ENCODE assay signal across 27 mouse cellular contexts in genomic region chr10:4475431-4475830, GRCm38 (mm10). TPM values are rescaled to one million over a fixed set of nuclear protein-coding genes. Genes with fewer than 3 reads are reported as not detected.
DNase-seq lines count a peak whose midpoint lies in the region; TF ChIP-seq lines count a peak whose summit lies in the region.
"Had no signal": no experiment of that assay in that cellular context is flagged by ENCODE, and none has a peak within 500 bp of the region (broad histone marks: within the 10 kb centered on the region; RNA-seq: fewer than 3 reads in every experiment).

No protein-coding gene starts in this region.

- peak; percentile 4 for DNase-seq in heart, adult 11 months
- DNase-seq in heart, embryonic 10.5 days (ENCODE audit: low spot score) = no peak
- DNase-seq in 416B (ENCODE audit: low read depth) (peak; percentile 31), CH12.LX (ENCODE audit: extremely low read depth) (no peak), liver (no peak)
- peak; percentile 52 for DNase-seq in gonadal fat pad, adult 2 months (ENCODE audit: low read depth)
- DNase-seq: adrenal gland, postnatal 10 days; cerebellum, adult 11-12 months; cerebellum, adult 8-10 months; cerebellum, postnatal 10 days; cerebellum, postnatal 36 days; forebrain, postnatal 0 days; gastrocnemius, adult 2 months; gastrocnemius, postnatal 14 days; heart, adult 2 months; kidney, adult 2 months had no signal

- no peak overlapping the region for H3K27ac ChIP-seq in heart, embryonic 10.5 days
- no peak overlapping the region for H3K27ac ChIP-seq in CH12.LX (ENCODE audit: insufficient read depth, low read depth)
- H3K27ac ChIP-seq: gastrocnemius, adult 2 months; heart, adult 2 months; hindbrain, embryonic 12.5 days; hindbrain, postnatal 0 days had no signal

- no peak overlapping the region for H3K4me3 ChIP-seq in heart, embryonic 10.5 days
- H3K4me3 ChIP-seq in CH12.LX (replicated peaks in 1 of 3; ENCODE audit: low read depth in 2 of 3, low read length in 2 of 3, poor library complexity in 1 of 3) = no peak overlapping the region
- H3K4me3 ChIP-seq: gastrocnemius, adult 2 months; heart, adult 2 months; hindbrain, embryonic 12.5 days had no signal

- TF ChIP-seq RAD21 in CH12.LX (IDR thresholded peaks at IDR 0.05; ENCODE audit: low read depth, low read length) = no peak

- H3K4me1 ChIP-seq in heart, embryonic 10.5 days = peaks cover 6% of the 10 kb centered on the region
- H3K4me1 ChIP-seq in CH12.LX (ENCODE audit: control insufficient read depth in 1 of 2, insufficient read depth in 2 of 2) = no peaks in the 10 kb centered on the region
- H3K4me1 ChIP-seq: hindbrain, embryonic 12.5 days had no signal

- H3K4me2 ChIP-seq in CH12.LX (ENCODE audit: insufficient read depth, low read depth, poor library complexity, severe bottlenecking) = 0 out of 2 replicates have a peak overlapping the region, but pooled peaks have one; percentile 0
- H3K4me2 ChIP-seq: heart, embryonic 11.5 days; hindbrain, embryonic 12.5 days had no signal

- WGBS in heart, embryonic 10.5 days = 95% methylated on average over 3 of the region's 3 CpGs

- dilution Hi-C loops in CH12.LX (cut with MboI; ENCODE audit: extremely low pct_ligation_motif_present, extremely low pct_unique_long_range_greater_than_20kb, low sequenced_read_pairs) = no loop called here

- no peak for TF ChIP-seq EP300 in CH12.LX (IDR thresholded peaks at IDR 0.05; ENCODE audit: low read length)

- no peak for TF ChIP-seq POLR2A in CH12.LX (IDR thresholded peaks at IDR 0.05; ENCODE audit: low read depth, low read length)

- no peaks in the 10 kb centered on the region for H3K36me3 ChIP-seq in heart, embryonic 10.5 days
- no peaks in the 10 kb centered on the region for H3K36me3 ChIP-seq in CH12.LX (replicated peaks in 1 of 2; ENCODE audit: control insufficient read depth in 1 of 2, insufficient read depth in 1 of 2, low read length in 1 of 2)
- H3K36me3 ChIP-seq: G1E; hindbrain, embryonic 12.5 days had no signal

- TF ChIP-seq CTCF in CH12.LX (conservative IDR thresholded peaks at IDR 0.05 in 1 of 2, IDR thresholded peaks at IDR 0.05 in 1 of 2; ENCODE audit: low read depth in 2 of 2, low read length in 2 of 2) = no peak

- H3K9me3 ChIP-seq in heart, embryonic 10.5 days = no peaks in the 10 kb centered on the region
- H3K9me3 ChIP-seq in CH12.LX (replicated peaks; ENCODE audit: low read length) = no peaks in the 10 kb centered on the region
- H3K9me3 ChIP-seq: G1E; hindbrain, embryonic 12.5 days had no signal

- in situ Hi-C loops in CH12.LX (cut with MboI; ENCODE audit: low pct_ligation_motif_present, low pct_unique_long_range_greater_than_20kb, low sequenced_read_pairs) = no loop called here

- no peaks in the 10 kb centered on the region for H3K27me3 ChIP-seq in heart, embryonic 10.5 days (ENCODE audit: insufficient read depth, poor library complexity, severe bottlenecking)
- H3K27me3 ChIP-seq in CH12.LX (replicated peaks) = no peaks in the 10 kb centered on the region
- H3K27me3 ChIP-seq: hindbrain, embryonic 12.5 days; Patski had no signal

- no peaks in the 10 kb centered on the region for H3K79me2 ChIP-seq in CH12.LX (replicated peaks; ENCODE audit: control insufficient read depth, extremely low read depth, insufficient read depth, poor library complexity, severe bottlenecking)

- no peak overlapping the region for H3K9ac ChIP-seq in CH12.LX (ENCODE audit: insufficient read depth, low read depth)
- H3K9ac ChIP-seq: forebrain, postnatal 0 days; hindbrain, embryonic 12.5 days had no signal

TF ChIP-seq in CH12.LX, 34 proteins besides CTCF, POLR2A, EP300 and RAD21:
- TF ChIP-seq JUN (IDR thresholded peaks at IDR 0.05; ENCODE audit: insufficient read depth, low read depth, low read length) = no peak
- TF ChIP-seq ZNF384 (IDR thresholded peaks at IDR 0.05; ENCODE audit: low read depth, low read length) = no peak
- TF ChIP-seq JUND (conservative IDR thresholded peaks at IDR 0.05; ENCODE audit: low read depth, low read length) = no peak
- TF ChIP-seq CHD1 (IDR thresholded peaks at IDR 0.05; ENCODE audit: low read depth, low read length) = no peak
- no peak for TF ChIP-seq MAFK (IDR thresholded peaks at IDR 0.05; ENCODE audit: insufficient replicate concordance, low read length)
- TF ChIP-seq ELF1 (IDR thresholded peaks at IDR 0.05; ENCODE audit: low read depth, low read length) = no peak
- no peak for TF ChIP-seq POLR2AphosphoS2 (IDR thresholded peaks at IDR 0.05; ENCODE audit: low read depth, low read length)
- TF ChIP-seq NRF1 (IDR thresholded peaks at IDR 0.05; ENCODE audit: low read depth, low read length) = no peak
- no peak for TF ChIP-seq HCFC1 (IDR thresholded peaks at IDR 0.05; ENCODE audit: low read depth, low read length)
- TF ChIP-seq MYC (IDR thresholded peaks at IDR 0.05; ENCODE audit: low read depth, low read length) = no peak
- no peak for TF ChIP-seq BHLHE40 (IDR thresholded peaks at IDR 0.05; ENCODE audit: low read depth, low read length)
- no peak for TF ChIP-seq PAX5 (IDR thresholded peaks at IDR 0.05; ENCODE audit: low read length)
- no peak for TF ChIP-seq RCOR1 (conservative IDR thresholded peaks at IDR 0.05; ENCODE audit: low read depth, low read length)
- TF ChIP-seq KAT2A (IDR thresholded peaks at IDR 0.05; ENCODE audit: insufficient replicate concordance, low read length) = no peak
- no peak for TF ChIP-seq ZC3H11A (IDR thresholded peaks at IDR 0.05; ENCODE audit: low read depth, low read length)
- no peak for TF ChIP-seq ZKSCAN1 (IDR thresholded peaks at IDR 0.05; ENCODE audit: borderline replicate concordance, low read depth, low read length)
- TF ChIP-seq GABPA (IDR thresholded peaks at IDR 0.05; ENCODE audit: insufficient replicate concordance, low read depth, low read length) = no peak

RNA-seq across cellular contexts. Expression of gene Ccdc170, which starts 6.9 kb away (rescaled TPM):
- 0.10 TPM in 1 of 2 replicates, not detected in the other for polyA plus RNA-seq in heart, embryonic 10.5 days (2016; fragmentation: Nextera tagmentation; extraction: Ambion mirVana)
- total RNA-seq in CH12.LX (2012; rRNA removed) (not detected in 2 replicates), CH12.LX (2014; rRNA removed) (not detected in 2 replicates)
- not detected in 2 replicates for polyA plus RNA-seq in CH12.LX (2012; ENCODE audit: insufficient read length, low read depth)
- polyA plus RNA-seq in gonadal fat pad, adult 2 months (2012; rRNA removed) = 0.69 and 0.72 TPM in 2 replicates
- total RNA-seq: G1E; hematopoietic stem cell, adult 5-6 weeks had no signal
- polyA plus RNA-seq: forebrain, embryonic 11.5 days; G1E; heart, embryonic 11.5 days; heart, embryonic 14.5 days; heart, postnatal 0 days; inflammation-experienced regulatory T-cells, adult 6 months; intestine, embryonic 16.5 days had no signal

RNA-seq across cellular contexts. Expression of gene Armt1, which starts 43.2 kb away (rescaled TPM):
- 20.4 and 22.4 TPM in 2 replicates for polyA plus RNA-seq in heart, embryonic 10.5 days (2016; fragmentation: Nextera tagmentation; extraction: Ambion mirVana)
- total RNA-seq in CH12.LX (2012; rRNA removed) (20.7 and 23.7 TPM in 2 replicates), CH12.LX (2014; rRNA removed) (45.1 and 50.2 TPM in 2 replicates)
- 28.2 and 32.1 TPM in 2 replicates for polyA plus RNA-seq in CH12.LX (2012; ENCODE audit: insufficient read length, low read depth)
- 7.3 and 7.8 TPM in 2 replicates for polyA plus RNA-seq in gonadal fat pad, adult 2 months (2012; rRNA removed)

RNA-seq across cellular contexts. Expression of gene Rmnd1, which starts 43.2 kb away (rescaled TPM):
- polyA plus RNA-seq in heart, embryonic 10.5 days (2016; fragmentation: Nextera tagmentation; extraction: Ambion mirVana) = 74.9 and 90.0 TPM in 2 replicates
- total RNA-seq in CH12.LX (2012; rRNA removed) = 29.1 and 29.5 TPM in 2 replicates
- total RNA-seq in CH12.LX (2014; rRNA removed) = 44.4 and 44.8 TPM in 2 replicates
- polyA plus RNA-seq in CH12.LX (2012; ENCODE audit: insufficient read length, low read depth) = 37.6 and 43.6 TPM in 2 replicates
- polyA plus RNA-seq in gonadal fat pad, adult 2 months (2012; rRNA removed) = 30.1 and 31.0 TPM in 2 replicates

Comparison
In these comparisons a context has a peak if more than half of its experiments do, and no peak if none do; other contexts are left out.
1. DNase-seq: peak in heart, adult 11 months (single experiment), 416B (single experiment) and gonadal fat pad, adult 2 months (single experiment); none in heart, embryonic 10.5 days (single experiment), CH12.LX (single experiment) and liver (single experiment).